Mouse (Mus musculus) liver, postnatal 0 days (tissue): ENCODE measurements around the gene Snap29.

Experiments used
- CTCF ChIP-seq: sonication (generic); IDR thresholded peaks from 2 replicates; pipeline ENCODE4 v1.5.1; 2016; ENCODE audit warnings: antibody characterized with exemption, low read depth
- EP300 ChIP-seq: IDR thresholded peaks from 2 replicates; pipeline ENCODE4 v1.6.1; 2016; ENCODE audit warnings: antibody characterized with exemption, low read depth, mild to moderate bottlenecking

DNA sequence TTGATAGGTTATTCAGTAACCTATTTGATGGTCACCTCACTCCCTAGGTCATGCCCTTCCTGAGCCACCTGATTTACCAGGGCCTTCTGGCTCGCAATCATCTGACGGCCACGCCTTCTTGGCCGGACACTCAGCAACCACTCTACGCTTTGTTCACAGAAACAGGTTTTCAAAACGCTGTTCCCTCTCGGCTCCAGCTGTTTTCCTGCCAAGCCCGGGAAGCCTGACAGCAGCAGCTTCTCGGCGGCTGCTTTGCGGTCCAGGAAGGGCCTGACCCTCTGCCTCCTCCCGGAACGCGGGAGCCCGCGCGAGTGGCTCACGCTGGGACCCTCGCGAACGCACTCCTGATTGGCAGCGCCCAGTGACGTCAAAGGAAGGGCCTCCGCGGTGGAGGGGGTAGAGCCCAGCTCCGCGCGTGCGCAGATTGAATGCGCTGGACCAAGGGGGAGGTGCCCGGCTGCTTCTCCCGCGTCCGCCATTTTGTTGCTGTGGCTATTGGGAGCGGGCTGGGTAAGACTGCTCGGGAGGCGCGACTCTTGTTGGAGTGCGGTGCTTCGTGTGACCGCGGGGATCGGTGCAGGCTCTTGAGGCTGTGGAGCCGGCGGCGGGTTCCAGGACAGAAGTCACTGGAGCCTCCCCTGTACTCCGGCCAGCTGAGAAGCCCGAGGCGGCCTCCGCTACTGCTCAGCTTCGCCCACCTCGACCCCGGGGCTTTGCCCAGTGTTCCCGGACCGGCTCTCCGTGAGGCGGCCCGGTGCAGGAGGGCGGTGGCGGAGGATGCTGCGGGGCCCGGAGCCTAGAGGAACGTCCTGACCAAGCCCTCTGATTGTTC, 46.0 kb downstream of the Snap29 start, which contains the start of gene Crkl:
- no peak for TF ChIP-seq CTCF
- no peak for TF ChIP-seq EP300
